Mouse (Mus musculus) hindbrain, embryonic 13.5 days (tissue): ENCODE measurements at regions not wholly inside any gene's neighbourhood (a gene's known extent, or its start where the extent isn't known, plus 50 kb on each side); places are given as distances from the start of the nearest gene placed in this dataset.
A peak's percentile ranks its signal among the peaks of the same experiment; 100 is the strongest.
"Not testable (repeated sequence)": the region's sequence is repeated elsewhere in the genome, so short reads cannot be mapped to it uniquely, and the experiment has no call there.

Experiments used
- ATAC-seq: fragments of 200-750 bp; cut with Nextera tagmentation; 2 replicates; pipeline ENCODE4 v1.8.0; 2017; ENCODE audit warnings: moderate TSS enrichment; ENCODE audit not compliant: low FRiP score
- H3K27ac ChIP-seq: fragments of 300-500 bp; sonication (generic); 2 replicates; pipeline ENCODE4 v1.5.1; 2015; ENCODE audit warnings: inconsistent platforms, mild to moderate bottlenecking, moderate library complexity
- H3K27me3 ChIP-seq: fragments of 300-500 bp; sonication (generic); 2 replicates; pipeline ENCODE4 v1.6.1; 2015; ENCODE audit warnings: mild to moderate bottlenecking, inconsistent platforms
- H3K36me3 ChIP-seq: fragments of 300-500 bp; sonication (generic); 2 replicates; pipeline ENCODE4 v1.6.1; 2015; ENCODE audit warnings: mild to moderate bottlenecking, inconsistent platforms
- H3K4me1 ChIP-seq: fragments of 300-500 bp; sonication (generic); replicated peaks from 2 replicates; pipeline ENCODE4 v1.6.1; 2015; ENCODE audit warnings: inconsistent platforms
- H3K4me2 ChIP-seq: fragments of 300-500 bp; sonication (generic); 2 replicates; pipeline ENCODE4 v1.6.1; 2015; ENCODE audit warnings: inconsistent platforms, mild to moderate bottlenecking, moderate library complexity
- H3K4me3 ChIP-seq: fragments of 300-500 bp; sonication (generic); 2 replicates; pipeline ENCODE4 v1.5.1; 2015; ENCODE audit warnings: mild to moderate bottlenecking, inconsistent platforms
- H3K9ac ChIP-seq: fragments of 300-500 bp; sonication (generic); 2 replicates; pipeline ENCODE4 v1.6.1; 2015; ENCODE audit warnings: mild to moderate bottlenecking, inconsistent platforms
- H3K9me3 ChIP-seq: fragments of 300-500 bp; sonication (generic); 2 replicates; pipeline ENCODE4 v1.6.1; 2016; ENCODE audit warnings: inconsistent platforms
- WGBS: fragments of 180-500 bp; shearing (Covaris S2); methylation state at CpG from one replicate; pipeline ENCODE4 v1.1.7; 2015; 5-methylcytosine and 5-hydroxymethylcytosine counted together

DNA sequence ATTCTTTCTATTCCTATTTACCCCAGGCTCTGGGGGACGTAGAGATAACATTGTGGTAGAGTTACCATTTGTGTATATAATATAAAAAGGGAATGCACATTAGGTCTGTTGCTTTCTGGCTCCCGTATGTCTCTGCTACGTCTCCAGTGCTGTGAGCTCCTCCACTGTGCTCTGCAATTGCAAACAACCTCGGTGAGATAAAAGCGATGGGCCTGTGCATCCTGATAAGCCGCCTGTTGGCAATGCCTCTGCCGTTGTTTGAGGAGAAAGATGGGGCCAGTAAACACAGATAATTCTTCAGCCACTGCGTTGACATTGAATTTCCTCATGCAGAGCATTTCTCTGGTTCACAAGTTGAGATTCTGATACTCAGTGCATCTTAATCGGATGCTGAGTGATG, 424.9 kb downstream of the Cbln4 start:
- ATAC-seq: no peak

DNA sequence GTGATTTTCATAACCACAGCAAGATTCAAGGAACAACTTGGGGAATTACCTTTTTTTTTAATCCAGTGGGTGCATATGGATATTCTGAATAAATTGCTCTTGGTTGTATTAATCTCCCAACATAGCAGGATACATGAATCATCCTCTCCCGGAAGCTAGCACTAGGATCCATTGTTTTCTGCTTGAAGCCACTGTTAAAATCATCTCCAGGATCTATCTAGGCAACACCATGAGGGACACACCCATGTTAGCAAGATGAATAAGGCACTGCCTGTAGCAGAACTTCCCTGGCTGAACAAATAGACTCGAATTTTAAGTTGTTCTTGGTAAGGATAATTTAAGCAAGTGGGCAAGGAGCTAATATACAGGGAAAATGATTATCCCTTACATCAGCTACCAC, 427.8 kb downstream of the Cbln4 start:
- Histone ChIP-seq H3K4me1 (peaks cover 7% of the 10 kb centered on the region), H3K27ac (no peak overlapping the region), H3K9me3 (no peaks in the 10 kb centered on the region), H3K4me2 (no peak overlapping the region), H3K36me3 (no peaks in the 10 kb centered on the region), H3K27me3 (no peaks in the 10 kb centered on the region), H3K9ac (no peak overlapping the region), H3K4me3 (no peak overlapping the region)
- ATAC-seq: no peak
- WGBS: 73% methylated on average over 2 of the region's 2 CpGs

More for the DNA sequence above, 424.9 kb downstream of the Cbln4 start:
- H3K4me1 ChIP-seq: peaks cover 16% of the 10 kb centered on the region
- H3K4me3 ChIP-seq: no peak overlapping the region
- no peaks in the 10 kb centered on the region for H3K36me3 ChIP-seq
- H3K27me3 ChIP-seq: no peaks in the 10 kb centered on the region
- H3K27ac ChIP-seq: no peak overlapping the region
- 84% methylated on average over 9 of the region's 9 CpGs for WGBS
- H3K9ac ChIP-seq: no peak overlapping the region
- H3K9me3 ChIP-seq: no peaks in the 10 kb centered on the region
- H3K4me2 ChIP-seq: no peak overlapping the region

DNA sequence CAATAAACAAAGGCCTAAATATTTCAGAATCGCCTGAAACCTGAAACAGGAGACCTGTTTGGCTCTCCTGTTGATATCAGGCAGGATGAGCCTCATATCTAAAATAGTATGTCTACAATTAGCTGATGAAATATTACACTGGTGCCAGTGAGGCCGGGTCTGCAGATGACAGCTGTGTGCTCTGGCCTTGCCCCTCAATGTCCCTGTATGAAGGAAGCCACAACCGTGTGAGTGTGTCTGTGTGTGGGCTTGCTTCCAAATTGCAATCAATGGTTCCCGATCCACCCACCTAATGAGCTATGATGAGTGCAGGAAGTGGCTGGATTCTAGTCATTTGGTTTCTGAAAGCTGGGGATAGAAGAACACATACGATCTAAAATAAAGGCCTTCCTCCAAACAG, 438.2 kb downstream of the Cbln4 start:
- H3K27ac ChIP-seq: no peak overlapping the region
- WGBS: 70% methylated on average over 5 of the region's 5 CpGs
- no peaks in the 10 kb centered on the region for H3K9me3 ChIP-seq
- no peak overlapping the region for H3K9ac ChIP-seq
- no peak for ATAC-seq
- H3K4me2 ChIP-seq: no peak overlapping the region
- H3K4me1 ChIP-seq: no peaks in the 10 kb centered on the region
- no peak overlapping the region for H3K4me3 ChIP-seq
- H3K36me3 ChIP-seq: no peaks in the 10 kb centered on the region
- H3K27me3 ChIP-seq: no peaks in the 10 kb centered on the region

DNA sequence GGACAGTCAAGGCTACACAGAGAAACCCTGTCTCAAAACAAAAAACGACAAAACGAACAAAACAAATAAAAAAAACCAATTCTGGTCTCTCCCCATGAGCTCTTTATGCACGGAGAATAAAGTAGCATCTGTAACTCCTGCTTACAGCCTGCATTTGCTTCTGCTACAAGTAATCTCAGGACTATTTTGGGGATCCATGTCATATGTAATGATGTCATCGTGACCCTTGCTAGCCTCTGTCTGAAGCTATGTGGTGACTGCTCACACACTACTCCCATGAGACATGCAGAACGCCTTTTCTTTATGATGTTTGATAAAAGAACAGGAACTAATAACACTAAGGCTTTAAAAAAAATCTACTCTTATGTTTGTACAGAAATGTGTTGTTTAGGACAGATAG, 448.0 kb downstream of the Cbln4 start:
- H3K4me3 ChIP-seq: no peak overlapping the region
- peaks cover 12% of the 10 kb centered on the region for H3K4me1 ChIP-seq
- H3K27ac ChIP-seq: no peak overlapping the region
- no peak for ATAC-seq
- H3K27me3 ChIP-seq: 0 out of 2 replicates have a peak, but pooled peaks cover 4% of the 10 kb centered on the region
- 66% methylated on average over 5 of the region's 5 CpGs for WGBS
- no peaks in the 10 kb centered on the region for H3K9me3 ChIP-seq
- H3K9ac ChIP-seq: no peak overlapping the region
- H3K36me3 ChIP-seq: no peaks in the 10 kb centered on the region
- H3K4me2 ChIP-seq: no peak overlapping the region

DNA sequence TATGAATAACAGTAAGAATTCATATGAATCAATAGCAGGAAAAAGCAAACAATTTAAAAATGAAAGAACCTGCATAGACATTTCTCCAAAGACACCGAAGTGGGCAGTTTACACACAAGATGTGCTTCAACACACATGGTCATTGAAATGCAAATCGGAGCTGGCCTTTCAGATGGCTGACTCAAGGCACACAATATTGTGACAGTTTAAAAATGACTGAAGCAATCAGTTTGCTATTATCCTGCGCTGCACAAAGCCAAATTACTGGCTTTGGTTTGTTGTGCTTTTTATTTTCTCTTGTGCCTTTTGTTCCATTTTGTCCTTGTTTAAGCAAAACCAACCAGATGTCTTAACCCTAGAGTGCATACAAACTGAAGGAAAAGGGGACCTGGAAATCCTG, 449.4 kb downstream of the Cbln4 start:
- no peaks in the 10 kb centered on the region for H3K36me3 ChIP-seq
- ATAC-seq: no peak
- H3K4me1 ChIP-seq: peaks cover 12% of the 10 kb centered on the region
- no peak overlapping the region for H3K9ac ChIP-seq
- no peaks in the 10 kb centered on the region for H3K9me3 ChIP-seq
- H3K27me3 ChIP-seq: 0 out of 2 replicates have a peak, but pooled peaks cover 4% of the 10 kb centered on the region
- no peak overlapping the region for H3K4me3 ChIP-seq
- no peak overlapping the region for H3K4me2 ChIP-seq
- H3K27ac ChIP-seq: no peak overlapping the region; the same call in 1 of the 2 replicates
- WGBS: 23% methylated on average over 3 of the region's 3 CpGs

DNA sequence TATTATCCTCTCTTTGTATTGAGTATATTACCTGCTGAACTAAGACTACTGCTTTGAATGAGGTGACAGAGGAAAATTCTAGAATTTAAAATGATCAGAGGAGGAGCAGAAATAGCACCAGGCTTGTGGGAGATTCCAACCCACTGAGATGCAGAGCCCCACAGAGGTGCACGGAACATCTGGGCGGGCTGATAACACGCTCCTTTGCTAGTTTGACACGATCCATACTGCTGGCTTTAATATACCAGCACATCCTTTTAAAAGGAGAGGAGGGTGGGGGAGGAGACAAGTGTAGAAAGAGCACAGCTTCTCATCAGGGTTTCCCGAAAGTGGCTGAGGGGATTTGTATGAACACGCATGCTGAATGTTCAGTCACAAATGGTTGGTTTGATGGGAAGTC, 451.0 kb downstream of the Cbln4 start:
- no peak for ATAC-seq
- WGBS: 80% methylated on average over 6 of the region's 6 CpGs
- H3K4me3 ChIP-seq: no peak overlapping the region

DNA sequence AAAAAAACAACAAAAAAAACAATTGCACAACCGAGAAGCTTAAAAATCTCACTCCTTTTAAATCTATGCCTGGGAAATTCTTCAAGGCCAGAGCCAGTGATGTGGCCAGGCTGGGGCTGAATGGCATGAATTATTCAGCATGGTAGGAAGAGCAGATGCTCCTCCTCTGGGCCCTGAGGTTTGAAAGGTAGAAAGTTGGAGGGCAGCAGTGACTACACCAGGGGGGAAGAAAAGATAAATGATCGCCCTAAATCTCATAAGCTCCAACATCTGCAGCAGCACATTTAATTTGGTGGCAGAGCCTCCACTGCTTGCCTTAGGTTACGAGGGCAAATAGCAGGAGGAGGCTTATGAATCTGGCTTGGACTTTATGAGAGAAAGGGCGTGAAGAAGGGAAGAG, 455.1 kb downstream of the Cbln4 start:
- no peak for ATAC-seq
- WGBS: 21% methylated on average over 4 of the region's 4 CpGs
- peaks cover 16% of the 10 kb centered on the region for H3K4me1 ChIP-seq
- no peaks in the 10 kb centered on the region for H3K36me3 ChIP-seq
- no peak overlapping the region for H3K4me2 ChIP-seq
- H3K4me3 ChIP-seq: no peak overlapping the region
- H3K9ac ChIP-seq: no peak overlapping the region
- H3K9me3 ChIP-seq: no peaks in the 10 kb centered on the region
- 0 out of 2 replicates have a peak, but pooled peaks cover 4% of the 10 kb centered on the region for H3K27me3 ChIP-seq
- peak overlapping the region; percentile 55 for H3K27ac ChIP-seq

More for the DNA sequence above, 451.0 kb downstream of the Cbln4 start:
- Histone ChIP-seq H3K27me3 (0 out of 2 replicates have a peak, but pooled peaks cover 4% of the 10 kb centered on the region), H3K36me3 (no peaks in the 10 kb centered on the region), H3K9me3 (no peaks in the 10 kb centered on the region), H3K9ac (no peak overlapping the region), H3K4me1 (peaks cover 26% of the 10 kb centered on the region), H3K4me2 (no peak overlapping the region), H3K27ac (no peak overlapping the region)

DNA sequence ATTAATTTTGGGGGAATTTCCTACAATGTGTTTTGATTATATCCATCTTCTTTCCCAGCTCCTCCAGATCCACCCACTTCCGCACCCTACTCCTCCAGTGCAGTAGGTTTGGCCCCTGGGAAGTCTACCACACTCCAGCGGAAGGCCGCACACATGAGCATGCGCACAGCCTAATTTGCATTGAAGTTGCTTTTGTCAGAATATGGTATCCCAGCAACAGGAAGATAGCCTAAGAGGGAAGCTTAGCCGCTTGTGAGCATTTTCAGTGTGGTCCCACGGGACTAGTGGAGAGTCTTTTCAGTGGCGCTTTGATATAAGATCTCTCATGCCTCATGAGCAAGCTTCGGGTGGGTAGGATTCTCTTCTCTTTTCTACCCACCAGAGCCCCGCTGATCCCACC, 455.6 kb downstream of the Cbln4 start:
- no peak overlapping the region for H3K9ac ChIP-seq
- H3K27me3 ChIP-seq: 0 out of 2 replicates have a peak, but pooled peaks cover 4% of the 10 kb centered on the region
- no peaks in the 10 kb centered on the region for H3K9me3 ChIP-seq
- no peaks in the 10 kb centered on the region for H3K36me3 ChIP-seq
- WGBS: 24% methylated on average over 9 of the region's 9 CpGs
- peak overlapping the region; percentile 26; the same call in 1 of the 2 replicates for H3K4me2 ChIP-seq
- H3K4me1 ChIP-seq: peaks cover 16% of the 10 kb centered on the region
- ATAC-seq: peak; percentile 85; the same call in 1 of the 2 replicates
- H3K4me3 ChIP-seq: no peak overlapping the region
- peak overlapping the region; percentile 55; the same call in 1 of the 2 replicates for H3K27ac ChIP-seq

DNA sequence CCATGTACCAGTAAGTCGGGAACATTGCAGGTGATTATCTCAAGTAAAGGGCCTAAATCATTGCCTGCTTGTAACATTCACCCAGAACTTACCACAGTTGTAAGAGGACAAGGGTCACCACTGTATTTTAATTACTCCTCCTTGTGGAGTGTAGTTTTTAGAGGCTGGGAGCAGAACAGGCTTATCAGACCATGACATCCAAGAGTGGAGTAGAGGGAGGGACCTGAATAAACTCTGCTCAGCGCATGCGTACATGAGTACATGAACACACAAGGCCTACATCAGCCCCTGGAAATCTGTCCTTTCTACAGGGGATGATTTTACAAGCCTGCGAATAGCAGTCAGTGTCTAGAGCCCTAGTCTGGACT, 456.4 kb downstream of the Cbln4 start:
- WGBS: 93% methylated on average over 4 of the region's 4 CpGs
- Histone ChIP-seq H3K9me3 (no peaks in the 10 kb centered on the region), H3K9ac (no peak overlapping the region), H3K4me1 (peaks cover 16% of the 10 kb centered on the region), H3K27me3 (no peaks in the 10 kb centered on the region), H3K27ac (no peak overlapping the region), H3K4me2 (no peak overlapping the region), H3K36me3 (no peaks in the 10 kb centered on the region), H3K4me3 (no peak overlapping the region)
- no peak for ATAC-seq

DNA sequence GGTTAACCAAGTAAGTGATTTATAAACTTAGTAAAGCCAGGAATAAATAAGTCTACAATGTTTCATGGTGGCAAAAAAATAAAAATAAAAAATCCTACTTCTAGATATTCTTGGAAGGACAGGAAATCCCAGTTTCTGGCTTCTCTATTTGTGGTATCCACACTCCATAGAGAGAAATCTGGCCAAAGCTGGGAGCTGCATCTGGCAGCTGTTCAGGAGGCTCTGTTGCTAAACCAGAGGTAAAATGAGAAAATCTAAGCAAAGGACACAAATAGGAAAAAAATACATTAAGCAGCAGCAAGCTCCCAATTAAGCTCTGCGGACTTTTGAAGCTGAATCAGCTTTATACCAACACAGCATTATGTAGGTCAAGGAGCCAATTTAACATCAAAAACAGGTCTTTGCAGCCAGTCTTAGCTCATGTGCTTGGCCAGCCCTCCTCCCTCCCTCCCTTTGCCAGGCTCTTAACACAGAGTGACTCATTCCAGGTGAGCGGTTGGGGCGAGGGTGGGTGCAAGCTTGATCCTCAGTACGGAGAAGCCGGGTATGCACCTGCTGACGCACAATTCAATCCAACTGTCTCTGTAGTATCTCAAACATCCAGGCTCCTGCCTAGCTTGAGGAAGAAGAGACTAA, 456.9 kb downstream of the Cbln4 start:
- ATAC-seq: no peak
- no peak overlapping the region for H3K4me3 ChIP-seq
- H3K4me2 ChIP-seq: no peak overlapping the region
- H3K27me3 ChIP-seq: no peaks in the 10 kb centered on the region
- H3K9ac ChIP-seq: no peak overlapping the region
- 93% methylated on average over 6 of the region's 6 CpGs for WGBS
- H3K27ac ChIP-seq: no peak overlapping the region
- peaks cover 16% of the 10 kb centered on the region for H3K4me1 ChIP-seq
- no peaks in the 10 kb centered on the region for H3K9me3 ChIP-seq
- no peaks in the 10 kb centered on the region for H3K36me3 ChIP-seq

- 26% methylated on average over 3 of the region's 3 CpGs for WGBS
- no peak overlapping the region for H3K4me2 ChIP-seq
- no peak for ATAC-seq
Observed at GRCm38 (mm10) chr2:171574360-171574759, 468.9 kb downstream of the Cbln4 start.

DNA sequence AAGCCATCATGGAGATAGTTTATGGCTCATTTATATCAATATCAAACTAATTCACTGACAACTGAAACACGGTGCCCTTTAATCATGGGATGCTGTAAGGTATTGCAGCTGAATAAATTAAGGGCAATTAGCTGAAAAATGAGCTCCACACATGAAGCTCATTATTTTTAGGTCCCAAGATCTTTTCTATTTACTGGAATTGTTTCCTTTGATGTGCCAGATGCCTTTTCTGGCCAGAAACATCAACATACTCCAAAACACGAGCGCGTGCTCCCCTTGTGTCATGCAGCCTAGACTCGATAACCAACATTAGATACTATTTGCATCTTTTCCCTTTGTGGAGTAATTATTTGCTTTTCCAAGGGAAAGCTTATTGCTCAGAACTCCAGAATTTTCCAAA, 480.6 kb downstream of the Cbln4 start:
- Histone ChIP-seq H3K27ac (no peak overlapping the region), H3K9ac (no peak overlapping the region), H3K27me3 (no peaks in the 10 kb centered on the region), H3K4me1 (no peaks in the 10 kb centered on the region), H3K4me2 (no peak overlapping the region), H3K36me3 (no peaks in the 10 kb centered on the region), H3K4me3 (no peak overlapping the region), H3K9me3 (no peaks in the 10 kb centered on the region)
- WGBS: 66% methylated on average over 5 of the region's 5 CpGs
- ATAC-seq: no peak

More at GRCm38 (mm10) chr2:171574360-171574759, 468.9 kb downstream of the Cbln4 start:
- H3K9me3 ChIP-seq: no peaks in the 10 kb centered on the region
- H3K4me1 ChIP-seq: no peaks in the 10 kb centered on the region
- H3K27me3 ChIP-seq: no peaks in the 10 kb centered on the region
- no peak overlapping the region for H3K9ac ChIP-seq
- no peaks in the 10 kb centered on the region for H3K36me3 ChIP-seq
- no peak overlapping the region for H3K4me3 ChIP-seq
- H3K27ac ChIP-seq: no peak overlapping the region

GRCm38 (mm10) chr2:171542768-171543167, 500.5 kb downstream of the Cbln4 start:
- H3K4me2 ChIP-seq, ATAC-seq, H3K36me3 ChIP-seq, H3K27ac ChIP-seq, H3K9ac ChIP-seq, H3K4me3 ChIP-seq, H3K27me3 ChIP-seq, H3K9me3 ChIP-seq, H3K4me1 ChIP-seq: not testable (repeated sequence)
- 88% methylated on average over 18 of the region's 18 CpGs for WGBS
